Mouse (Mus musculus) cerebellum, adult 9-11 months (tissue): ENCODE data around the gene Ism1.

ENCODE experiments used
- DNase-seq: peaks from one replicate; pipeline ENCODE4 v3.0.0; 2022

Gene Ism1

GRCm38 (mm10) chr2:139717772-139718171, 39.8 kb downstream of the Ism1 start:
- DNase-seq = no peak

GRCm38 (mm10) chr2:139722700-139723099, 44.7 kb downstream of the Ism1 start:
- DNase-seq = peak; percentile 45

- no peak for DNase-seq
Observed at GRCm38 (mm10) chr2:139723304-139723703, 45.3 kb downstream of the Ism1 start.

GRCm38 (mm10) chr2:139724202-139724838, 46.3 kb downstream of the Ism1 start:
- no peak for DNase-seq

GRCm38 (mm10) chr2:139725328-139725727, 47.4 kb downstream of the Ism1 start:
- DNase-seq = no peak

- no peak for DNase-seq
Observed at GRCm38 (mm10) chr2:139728060-139728459, 50.1 kb downstream of the Ism1 start.

GRCm38 (mm10) chr2:139729377-139729776, 51.4 kb downstream of the Ism1 start:
- DNase-seq = no peak

- DNase-seq = no peak
Observed at GRCm38 (mm10) chr2:139742381-139742780, 64.4 kb downstream of the Ism1 start.

- DNase-seq = no peak
Observed at GRCm38 (mm10) chr2:139757021-139757420, 79.0 kb downstream of the Ism1 start.

- no peak for DNase-seq
Observed at GRCm38 (mm10) chr2:139757456-139757855, 79.5 kb downstream of the Ism1 start.

GRCm38 (mm10) chr2:139764355-139764754, 86.4 kb downstream of the Ism1 start:
- no peak for DNase-seq

GRCm38 (mm10) chr2:139774949-139775570, 97.1 kb downstream of the Ism1 start:
- DNase-seq = no peak

- no peak for DNase-seq
Observed at GRCm38 (mm10) chr2:139776644-139777043, 98.7 kb downstream of the Ism1 start.

GRCm38 (mm10) chr2:139778283-139778682, 100.3 kb downstream of the Ism1 start:
- DNase-seq = no peak

- no peak for DNase-seq
Observed at GRCm38 (mm10) chr2:139783318-139783850, 105.4 kb downstream of the Ism1 start.

GRCm38 (mm10) chr2:139784465-139784864, 106.5 kb downstream of the Ism1 start:
- DNase-seq = no peak

GRCm38 (mm10) chr2:139784946-139785345, 107.0 kb downstream of the Ism1 start:
- no peak for DNase-seq

- no peak for DNase-seq
Observed at GRCm38 (mm10) chr2:139788658-139789057, 110.7 kb downstream of the Ism1 start.

- DNase-seq = no peak
Observed at GRCm38 (mm10) chr2:139792345-139793120, 114.6 kb downstream of the Ism1 start.

- DNase-seq = no peak
Observed at GRCm38 (mm10) chr2:139804041-139804440, 126.1 kb downstream of the Ism1 start.

GRCm38 (mm10) chr2:139807887-139808286, 129.9 kb downstream of the Ism1 start:
- no peak for DNase-seq
